Mouse (Mus musculus) ES-Bruce4 (cell line): ENCODE results near the gene Rnf5.

Source experiments
- CTCF ChIP-seq: IDR thresholded peaks from one replicate; pipeline ENCODE4 v1.8.1; 2011; ENCODE audit warnings: low read depth, low read length
- EP300 ChIP-seq: IDR thresholded peaks from 2 replicates; pipeline ENCODE4 v1.6.1; 2011; ENCODE audit warnings: low read depth, low read length; ENCODE audit not compliant: insufficient read depth
- POLR2A ChIP-seq: IDR thresholded peaks from one replicate; pipeline ENCODE4 v1.8.1; 2011; ENCODE audit warnings: low read length; ENCODE audit not compliant: insufficient read depth

DNA sequence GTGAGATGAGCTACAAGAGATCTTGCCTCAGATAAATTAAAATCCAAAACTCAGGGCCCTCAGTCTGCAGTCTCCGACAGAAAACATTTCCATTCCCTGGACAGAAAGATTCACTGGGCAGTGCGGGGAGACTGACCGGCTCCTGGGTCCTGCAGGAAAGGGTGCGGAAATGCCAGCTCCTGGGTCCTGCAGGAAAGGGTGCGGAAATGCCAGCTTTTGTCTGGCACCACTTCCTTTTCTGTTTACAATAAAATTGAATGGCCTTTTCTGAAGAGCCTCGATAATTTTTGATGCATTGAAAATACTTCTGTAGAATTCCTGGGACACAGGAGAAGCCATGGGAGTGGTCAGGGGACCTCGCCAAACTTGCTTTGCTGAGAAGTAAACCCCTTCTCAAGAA is 44.4 kb downstream of the Rnf5 start:
- TF ChIP-seq CTCF (no peak), EP300 (no peak), POLR2A (no peak)
